Mouse (Mus musculus): Measurements from ENCODE around the gene Ubl5. TPM values are rescaled to one million over a fixed set of nuclear protein-coding genes. Genes with fewer than 3 reads are reported as not detected.
A peak's percentile ranks its signal among the peaks of the same experiment; 100 is the strongest.

Gene Ubl5
- polyA plus RNA-seq, 1 experiment from 2014 or later: 476 TPM

GRCm38 (mm10) chr9:20642896-20643466, 303 bp downstream of the Ubl5 start:
- peak overlapping the region; percentile 100 for H3K4me3 ChIP-seq (ENCODE audit: inconsistent target)
- peaks cover 24% of the 10 kb centered on the region; the same call in 1 of the 2 replicates for H3K36me3 ChIP-seq (ENCODE audit: inconsistent target)
- peaks cover 88% of the 10 kb centered on the region for H3K79me2 ChIP-seq (ENCODE audit: inconsistent target)
- WGBS (ENCODE audit: missing documents): under 1% methylated on average over 28 of the region's 30 CpGs
- peak overlapping the region; percentile 83 for H3K27ac ChIP-seq

- 1% methylated on average over 13 of the region's 13 CpGs for WGBS (ENCODE audit: missing documents)
- Histone ChIP-seq H3K4me3 (ENCODE audit: inconsistent target) (peak overlapping the region; percentile 100), H3K36me3 (ENCODE audit: inconsistent target) (peaks cover 19% of the 10 kb centered on the region; the same call in 1 of the 2 replicates), H3K27ac (peak overlapping the region; percentile 83), H3K79me2 (ENCODE audit: inconsistent target) (peaks cover 80% of the 10 kb centered on the region)
Observed at GRCm38 (mm10) chr9:20643781-20644180, 1.1 kb downstream of the Ubl5 start.

- under 1% methylated on average over 43 of the region's 43 CpGs for WGBS (ENCODE audit: missing documents)
- Histone ChIP-seq H3K4me3 (ENCODE audit: inconsistent target) (peak within 1 kb of the TSS; percentile 100), H3K79me2 (ENCODE audit: inconsistent target) (peaks cover 73% of the 10 kb centered on the region), H3K27ac (peak within 1 kb of the TSS; percentile 83), H3K36me3 (ENCODE audit: inconsistent target) (peaks cover 11% of the 10 kb centered on the region; the same call in 1 of the 2 replicates)
Observed at GRCm38 (mm10) chr9:20644360-20645081, 1.8 kb downstream of the Ubl5 start, which contains the start of gene Fbxl12. Gene Fbxl12, minus strand, starts transcription at chr9:20644767.

- 3% methylated on average over 17 of the region's 17 CpGs for WGBS (ENCODE audit: missing documents)
- Histone ChIP-seq H3K79me2 (ENCODE audit: inconsistent target) (peaks cover 67% of the 10 kb centered on the region), H3K4me3 (ENCODE audit: inconsistent target) (peak overlapping the region; percentile 100), H3K27ac (peak overlapping the region; percentile 83), H3K36me3 (ENCODE audit: inconsistent target) (peaks cover 7% of the 10 kb centered on the region; the same call in 1 of the 2 replicates)
Observed at GRCm38 (mm10) chr9:20645121-20645520, 2.4 kb downstream of the Ubl5 start.

GRCm38 (mm10) chr9:20651602-20652259, 9.1 kb downstream of the Ubl5 start, which contains the start of gene Pin1:
Gene Pin1, plus strand, starts transcription at chr9:20652095.
- peaks cover 22% of the 10 kb centered on the region; the same call in 1 of the 2 replicates for H3K36me3 ChIP-seq (ENCODE audit: inconsistent target)
- H3K4me3 ChIP-seq (ENCODE audit: inconsistent target): peak within 1 kb of the TSS; percentile 80
- WGBS (ENCODE audit: missing documents): under 1% methylated on average over 45 of the region's 45 CpGs
- H3K79me2 ChIP-seq (ENCODE audit: inconsistent target): peaks cover 50% of the 10 kb centered on the region
- peak within 1 kb of the TSS; percentile 12; the same call in 1 of the 2 replicates for H3K27ac ChIP-seq

GRCm38 (mm10) chr9:20652260-20652658, 9.6 kb downstream of the Ubl5 start:
- peaks cover 53% of the 10 kb centered on the region for H3K79me2 ChIP-seq (ENCODE audit: inconsistent target)
- H3K4me3 ChIP-seq (ENCODE audit: inconsistent target): peak overlapping the region; percentile 80
- under 1% methylated on average over 25 of the region's 25 CpGs for WGBS (ENCODE audit: missing documents)
- H3K36me3 ChIP-seq (ENCODE audit: inconsistent target): peaks cover 22% of the 10 kb centered on the region
- peak overlapping the region; percentile 12; the same call in 1 of the 2 replicates for H3K27ac ChIP-seq

GRCm38 (mm10) chr9:20653859-20654258, 11.2 kb downstream of the Ubl5 start:
- Histone ChIP-seq H3K27ac (no peak overlapping the region), H3K36me3 (ENCODE audit: inconsistent target) (peaks cover 37% of the 10 kb centered on the region), H3K79me2 (ENCODE audit: inconsistent target) (peaks cover 69% of the 10 kb centered on the region), H3K4me3 (ENCODE audit: inconsistent target) (no peak overlapping the region)
- WGBS (ENCODE audit: missing documents): 98% methylated on average over 3 of the region's 3 CpGs

GRCm38 (mm10) chr9:20657546-20657945, 14.9 kb downstream of the Ubl5 start:
- 97% methylated on average over 3 of the region's 3 CpGs for WGBS (ENCODE audit: missing documents)
- Histone ChIP-seq H3K79me2 (ENCODE audit: inconsistent target) (peaks cover 70% of the 10 kb centered on the region), H3K27ac (no peak overlapping the region), H3K36me3 (ENCODE audit: inconsistent target) (peaks cover 56% of the 10 kb centered on the region), H3K4me3 (ENCODE audit: inconsistent target) (no peak overlapping the region)

- no peak overlapping the region for H3K27ac ChIP-seq
- H3K4me3 ChIP-seq (ENCODE audit: inconsistent target): no peak overlapping the region
- 58% methylated on average over 3 of the region's 3 CpGs for WGBS (ENCODE audit: missing documents)
- peaks cover 53% of the 10 kb centered on the region for H3K36me3 ChIP-seq (ENCODE audit: inconsistent target)
- H3K79me2 ChIP-seq (ENCODE audit: inconsistent target): peaks cover 22% of the 10 kb centered on the region
Observed at GRCm38 (mm10) chr9:20662325-20662724, 19.6 kb downstream of the Ubl5 start.

GRCm38 (mm10) chr9:20662874-20663273, 20.2 kb downstream of the Ubl5 start:
- H3K79me2 ChIP-seq (ENCODE audit: inconsistent target): peaks cover 17% of the 10 kb centered on the region; the same call in 1 of the 2 replicates
- H3K36me3 ChIP-seq (ENCODE audit: inconsistent target): peaks cover 47% of the 10 kb centered on the region; the same call in 1 of the 2 replicates
- 92% methylated on average over 7 of the region's 8 CpGs for whole genome bisulfite sequencing (ENCODE audit: missing documents)
- no peak overlapping the region for H3K27ac ChIP-seq
- no peak overlapping the region for H3K4me3 ChIP-seq (ENCODE audit: inconsistent target)

GRCm38 (mm10) chr9:20663956-20664355, 21.3 kb downstream of the Ubl5 start:
- Histone ChIP-seq H3K36me3 (ENCODE audit: inconsistent target) (peaks cover 36% of the 10 kb centered on the region; the same call in 1 of the 2 replicates), H3K79me2 (ENCODE audit: inconsistent target) (peaks cover 6% of the 10 kb centered on the region; the same call in 1 of the 2 replicates), H3K4me3 (ENCODE audit: inconsistent target) (no peak overlapping the region), H3K27ac (no peak overlapping the region)
- 93% methylated on average over 2 of the region's 2 CpGs for WGBS (ENCODE audit: missing documents)

GRCm38 (mm10) chr9:20664366-20664765, 21.7 kb downstream of the Ubl5 start:
- 96% methylated on average over 2 of the region's 2 CpGs for WGBS (ENCODE audit: missing documents)
- Histone ChIP-seq H3K79me2 (ENCODE audit: inconsistent target) (peaks cover 2% of the 10 kb centered on the region; the same call in 1 of the 2 replicates), H3K4me3 (ENCODE audit: inconsistent target) (no peak overlapping the region), H3K27ac (no peak overlapping the region), H3K36me3 (ENCODE audit: inconsistent target) (peaks cover 32% of the 10 kb centered on the region; the same call in 1 of the 2 replicates)

- Histone ChIP-seq H3K27ac (no peak overlapping the region), H3K79me2 (ENCODE audit: inconsistent target) (no peaks in the 10 kb centered on the region; the same call in 1 of the 2 replicates), H3K36me3 (ENCODE audit: inconsistent target) (peaks cover 32% of the 10 kb centered on the region; the same call in 1 of the 2 replicates), H3K4me3 (ENCODE audit: inconsistent target) (no peak overlapping the region)
- WGBS (ENCODE audit: missing documents): 94% methylated on average over 5 of the region's 5 CpGs
Observed at GRCm38 (mm10) chr9:20664982-20665637, 22.4 kb downstream of the Ubl5 start.

- Histone ChIP-seq H3K4me3 (ENCODE audit: inconsistent target) (no peak overlapping the region), H3K36me3 (ENCODE audit: inconsistent target) (peaks cover 29% of the 10 kb centered on the region; the same call in 1 of the 2 replicates), H3K27ac (no peak overlapping the region), H3K79me2 (ENCODE audit: inconsistent target) (no peaks in the 10 kb centered on the region)
- WGBS (ENCODE audit: missing documents): 70% methylated on average over 8 of the region's 8 CpGs
Observed at GRCm38 (mm10) chr9:20665925-20666324, 23.2 kb downstream of the Ubl5 start.

All from macrophage (primary cell).